Mouse (Mus musculus) mouse embryonic stem cell (cell line): ENCODE results near the gene 4930539E08Rik.

Experiments used
- in situ Hi-C, 2 experiments: fragments of 300-500 bp; cut with MboI; formaldehyde crosslinking; loops; 1 replicate in 1 of 2; 3 replicates in 1 of 2; pipeline ENCODE4 v1.14.3; 2019 to 2020; ENCODE audit warnings: low sequenced_read_pairs in 2 of 2, low pct_unique_long_range_greater_than_20kb in 1 of 2, mixed read lengths in 1 of 2; ENCODE audit not compliant: unreplicated experiment in 1 of 2

The 4930539E08Rik gene

DNA sequence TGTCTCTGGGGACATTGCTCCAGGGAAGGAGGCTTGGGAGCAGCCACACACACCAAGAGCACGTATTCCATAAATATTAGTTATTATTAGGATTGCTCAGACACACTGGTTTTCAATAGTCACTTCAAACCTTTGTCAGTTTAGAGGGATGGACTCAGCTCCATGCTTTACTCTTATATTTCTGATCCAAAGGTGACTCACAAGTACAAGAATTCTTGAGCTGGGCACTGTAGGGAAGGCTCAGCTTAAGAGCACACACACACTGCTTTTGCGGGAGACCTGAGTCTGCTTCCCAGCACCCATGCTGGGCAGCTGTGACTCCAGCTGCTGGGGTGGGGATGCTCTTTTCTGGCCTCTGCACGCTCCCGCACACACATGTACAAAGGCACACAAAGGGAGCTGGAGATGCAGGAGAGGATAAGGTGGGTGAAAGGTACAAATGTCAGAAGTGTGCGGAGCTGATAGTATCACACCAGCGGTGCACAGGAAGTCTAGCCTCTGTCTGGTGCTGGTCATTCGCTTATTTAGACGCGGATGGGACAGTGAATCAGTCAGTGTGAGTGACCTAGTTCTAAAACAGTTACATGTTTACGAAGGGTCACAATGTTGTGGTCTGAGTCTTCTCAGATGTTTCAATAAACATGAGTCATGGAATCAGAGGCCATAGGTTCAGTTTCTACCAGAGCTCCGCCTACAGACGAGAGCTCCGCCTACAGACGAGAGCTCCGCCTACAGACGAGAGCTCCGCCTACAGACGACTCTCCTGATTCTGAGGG, 16.5 kb upstream of the 4930539E08Rik start:
- in situ Hi-C loops = no loop called here

DNA sequence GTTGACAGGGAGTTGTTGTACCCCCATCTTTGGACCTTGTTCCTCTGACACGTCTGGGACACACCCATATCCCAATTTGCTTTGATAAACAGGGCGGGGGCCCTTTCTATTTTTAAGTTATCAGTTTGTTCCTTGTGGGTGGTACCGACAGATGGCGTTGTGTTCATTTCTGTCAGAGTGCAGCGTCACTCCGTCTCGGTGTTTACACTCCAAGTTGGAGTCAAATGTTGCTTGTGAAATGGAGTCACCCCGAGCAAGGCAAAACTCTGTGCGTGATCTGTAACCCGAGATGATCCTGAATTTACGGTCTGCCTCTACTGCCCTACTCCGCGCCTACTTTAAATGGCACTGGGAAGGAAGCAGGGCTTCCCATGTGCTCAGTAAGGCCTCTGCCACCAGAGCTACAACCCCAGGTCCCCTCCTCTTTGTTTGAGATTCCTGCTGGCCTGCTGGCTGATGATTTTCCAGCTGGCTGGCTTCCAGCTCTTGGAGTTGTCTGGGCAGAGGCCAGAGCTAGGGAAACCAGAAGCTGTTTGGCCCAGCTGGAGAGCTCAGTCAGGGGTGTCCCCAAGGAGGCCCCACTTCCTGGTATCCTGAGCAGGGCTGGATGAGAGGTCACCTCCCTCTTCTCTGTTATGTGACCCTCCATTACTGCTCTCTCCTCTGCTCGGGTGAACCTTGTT, 15.4 kb upstream of the 4930539E08Rik start:
- in situ Hi-C loops = no loop called here

- in situ Hi-C loops = no loop called here
These were observed 14.2 kb upstream of the 4930539E08Rik start for GRCm38 (mm10) chr17:28929369-28929768.

DNA sequence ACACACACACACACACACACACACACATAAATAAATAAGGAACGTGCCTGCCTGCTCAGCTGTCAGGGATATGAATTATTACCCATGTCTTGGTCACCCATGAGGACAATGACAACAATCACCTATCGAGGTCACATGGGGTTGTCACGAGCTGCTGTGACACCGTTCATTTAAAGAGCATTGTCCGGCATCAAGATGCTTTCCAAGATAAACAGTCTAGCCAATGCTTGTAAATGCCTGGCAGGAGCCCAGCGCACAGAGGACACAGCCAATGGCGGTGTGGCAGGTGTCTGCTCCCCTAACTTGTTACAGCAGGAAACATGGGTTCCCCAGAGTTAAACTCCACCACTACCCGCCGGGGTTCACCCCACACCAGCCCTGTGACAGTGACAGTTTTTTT, 12.9 kb upstream of the 4930539E08Rik start:
- in situ Hi-C loops = no loop called here

DNA sequence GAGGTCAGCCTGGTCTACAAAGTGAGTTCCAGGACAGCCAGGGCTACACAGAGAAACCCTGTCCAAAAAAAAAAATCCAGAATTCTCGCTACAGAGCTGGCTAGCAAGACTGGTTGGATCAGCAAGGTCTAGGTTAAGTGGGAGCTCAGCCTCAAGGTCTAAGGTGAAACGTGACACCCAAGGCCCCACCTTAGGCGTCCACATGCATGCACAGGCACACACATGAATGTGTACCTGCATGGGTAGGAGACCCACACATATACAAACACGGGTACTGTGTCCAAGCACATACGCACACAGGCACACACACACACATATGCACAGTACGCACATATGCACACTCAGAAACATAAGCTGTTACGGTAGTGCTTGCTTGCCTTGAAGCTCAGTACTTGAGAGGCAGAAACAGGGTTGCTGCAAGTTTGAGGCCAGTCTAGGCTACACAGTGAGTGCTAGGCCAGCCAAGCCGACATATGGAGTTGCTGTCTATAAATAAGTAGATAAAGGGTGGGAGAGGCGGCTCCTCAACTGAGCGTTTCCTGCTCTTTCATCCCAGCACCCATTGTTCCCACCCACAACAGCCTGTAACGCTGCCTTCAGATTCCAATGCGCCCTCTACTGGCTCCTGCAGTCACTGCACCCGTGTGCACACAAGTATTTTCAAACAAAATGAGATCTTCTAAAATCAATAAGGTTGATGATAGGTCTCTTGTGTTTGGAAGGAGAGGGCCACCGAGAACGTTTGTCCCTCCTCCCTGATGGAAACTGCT, 11.9 kb upstream of the 4930539E08Rik start:
- in situ Hi-C loops = no loop called here

DNA sequence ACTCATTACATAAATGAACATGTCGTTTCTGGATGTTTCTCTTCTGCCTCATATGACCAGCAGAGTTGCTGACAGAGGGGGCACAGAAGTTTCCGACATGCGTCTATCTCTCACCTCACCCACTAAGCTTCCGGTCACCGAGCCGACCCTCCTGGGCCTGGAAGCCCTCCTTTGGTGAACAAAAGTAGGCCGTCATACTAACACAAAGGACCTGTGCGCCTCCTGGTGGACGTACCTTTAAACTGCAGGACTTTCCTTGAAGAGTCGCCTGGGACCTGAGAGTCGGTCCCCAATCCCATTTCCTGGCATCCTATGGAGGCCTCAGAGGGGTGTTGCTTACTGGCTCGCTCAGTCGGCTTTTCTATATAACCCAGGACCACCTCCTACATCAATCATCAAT, 11.3 kb upstream of the 4930539E08Rik start:
- in situ Hi-C loops = no loop called here

DNA sequence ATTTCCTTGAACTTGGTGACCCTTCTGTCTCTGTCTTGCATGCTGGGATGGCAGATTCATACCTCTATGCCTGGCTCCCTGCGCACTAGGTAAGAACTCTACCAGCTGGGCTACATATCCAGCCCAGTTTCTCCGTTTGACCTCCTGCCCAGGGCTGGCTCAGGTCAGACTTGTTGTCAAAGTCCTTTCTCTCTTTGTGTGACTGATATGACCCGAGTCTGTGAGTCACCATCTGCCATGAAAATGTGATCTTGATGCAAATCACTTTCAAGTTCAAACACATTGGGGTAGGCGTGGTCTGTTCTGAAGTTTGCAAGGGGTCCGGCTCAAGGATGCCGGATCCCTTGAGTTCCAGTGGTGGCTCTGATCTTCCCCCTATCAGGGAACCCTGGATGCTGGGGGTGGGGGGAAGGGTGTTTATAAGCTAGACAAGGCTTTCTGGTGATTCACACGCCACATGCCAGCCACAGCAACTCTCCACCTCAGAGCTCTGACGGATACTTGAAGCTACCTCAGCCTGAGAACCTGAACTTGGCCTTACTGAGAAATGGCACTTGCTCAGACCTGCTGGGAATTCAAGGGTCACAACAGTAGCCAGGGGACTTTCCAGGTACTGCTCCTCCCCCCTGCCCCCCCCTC, 10.0 kb upstream of the 4930539E08Rik start:
- in situ Hi-C loops = no loop called here

- in situ Hi-C loops = no loop called here
These were observed 7.0 kb upstream of the 4930539E08Rik start for GRCm38 (mm10) chr17:28922096-28922495.

DNA sequence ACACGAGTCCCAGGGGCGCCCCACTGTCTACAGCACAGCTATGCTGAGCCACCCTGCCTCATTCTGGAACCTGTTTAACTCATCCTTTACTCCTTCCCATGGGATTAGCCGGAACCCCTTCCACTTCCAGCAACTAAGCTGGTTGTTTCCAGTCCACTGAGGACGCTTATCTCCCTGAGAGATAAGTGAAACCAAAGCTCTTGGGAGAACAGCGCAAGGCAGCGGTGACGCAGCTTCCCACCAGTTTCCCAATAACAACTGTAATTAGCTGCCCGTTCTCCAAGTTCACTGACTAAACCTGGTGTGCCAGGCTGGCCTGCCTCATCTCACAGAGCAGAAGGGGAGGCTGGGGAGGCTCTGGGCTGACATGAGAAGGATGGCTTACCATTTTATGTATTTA, 6.0 kb upstream of the 4930539E08Rik start:
- in situ Hi-C loops = no loop called here

DNA sequence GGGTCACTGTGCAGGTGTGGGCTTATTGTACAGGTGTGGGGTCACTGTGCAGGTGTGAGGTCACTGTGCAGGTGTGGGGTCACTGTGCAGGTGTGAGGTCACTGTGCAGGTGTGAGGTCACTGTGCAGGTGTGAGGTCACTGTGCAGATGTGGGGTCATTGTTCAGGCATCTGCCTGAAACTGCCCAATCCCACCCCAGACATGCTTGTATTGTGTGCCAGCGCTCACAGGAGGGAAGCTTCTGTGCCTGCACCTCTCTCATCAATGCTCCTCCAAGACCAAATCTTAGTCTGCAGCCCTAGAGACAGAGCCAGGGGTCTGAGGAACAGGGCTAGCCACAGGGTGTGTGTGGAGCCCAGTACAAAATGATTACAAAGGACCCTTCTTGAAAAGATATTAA, 1.4 kb upstream of the 4930539E08Rik start:
- in situ Hi-C loops = no loop called here

DNA sequence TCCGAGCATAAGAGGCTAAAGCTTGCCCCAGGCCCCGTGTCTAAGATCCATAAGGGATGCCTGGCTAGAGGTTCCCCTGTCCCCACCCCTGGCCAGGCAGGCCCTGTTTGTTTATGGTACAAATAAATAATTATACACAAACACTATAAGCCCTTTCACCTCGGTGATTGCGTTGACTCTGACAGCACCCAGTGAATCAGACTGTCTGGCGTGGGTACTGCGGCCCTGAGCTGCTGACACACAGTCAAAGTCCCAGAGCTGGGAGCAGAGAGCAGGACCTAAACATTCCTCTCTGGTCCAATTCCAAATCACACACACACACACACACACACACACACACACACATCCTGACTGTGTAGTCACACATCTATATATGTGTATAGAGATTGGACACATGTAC, 1.2 kb downstream of the 4930539E08Rik start:
- in situ Hi-C loops = no loop called here

- in situ Hi-C loops = no loop called here
These were observed 1.9 kb downstream of the 4930539E08Rik start for GRCm38 (mm10) chr17:28913200-28913599.

DNA sequence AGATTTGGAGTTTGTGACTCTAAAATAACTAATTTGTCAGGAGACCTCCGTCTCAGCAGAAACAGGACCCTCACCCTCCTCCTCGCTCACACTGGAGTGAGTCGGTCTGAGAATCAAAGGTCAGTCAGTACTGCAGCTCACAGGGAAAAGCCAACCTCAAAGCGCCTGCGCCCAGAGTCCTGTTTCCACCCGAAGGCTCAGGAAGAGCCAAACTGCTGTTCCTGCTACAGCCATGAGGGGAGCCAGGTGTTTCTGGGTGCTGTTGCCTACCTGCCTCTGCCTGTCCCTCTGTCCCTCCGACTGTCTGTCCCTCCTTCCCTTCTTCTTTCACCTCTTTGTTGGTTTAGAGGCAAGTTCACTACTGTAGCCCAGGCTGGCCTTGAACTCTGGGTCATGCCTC, 5.0 kb downstream of the 4930539E08Rik start:
- in situ Hi-C loops = no loop called here

- in situ Hi-C loops = no loop called here
These were observed 5.7 kb downstream of the 4930539E08Rik start for GRCm38 (mm10) chr17:28909252-28909941.

- in situ Hi-C loops = no loop called here
These were observed 7.2 kb downstream of the 4930539E08Rik start for GRCm38 (mm10) chr17:28907959-28908358.

GRCm38 (mm10) chr17:28905377-28905916, 9.7 kb downstream of the 4930539E08Rik start:
- in situ Hi-C loops = no loop called here

DNA sequence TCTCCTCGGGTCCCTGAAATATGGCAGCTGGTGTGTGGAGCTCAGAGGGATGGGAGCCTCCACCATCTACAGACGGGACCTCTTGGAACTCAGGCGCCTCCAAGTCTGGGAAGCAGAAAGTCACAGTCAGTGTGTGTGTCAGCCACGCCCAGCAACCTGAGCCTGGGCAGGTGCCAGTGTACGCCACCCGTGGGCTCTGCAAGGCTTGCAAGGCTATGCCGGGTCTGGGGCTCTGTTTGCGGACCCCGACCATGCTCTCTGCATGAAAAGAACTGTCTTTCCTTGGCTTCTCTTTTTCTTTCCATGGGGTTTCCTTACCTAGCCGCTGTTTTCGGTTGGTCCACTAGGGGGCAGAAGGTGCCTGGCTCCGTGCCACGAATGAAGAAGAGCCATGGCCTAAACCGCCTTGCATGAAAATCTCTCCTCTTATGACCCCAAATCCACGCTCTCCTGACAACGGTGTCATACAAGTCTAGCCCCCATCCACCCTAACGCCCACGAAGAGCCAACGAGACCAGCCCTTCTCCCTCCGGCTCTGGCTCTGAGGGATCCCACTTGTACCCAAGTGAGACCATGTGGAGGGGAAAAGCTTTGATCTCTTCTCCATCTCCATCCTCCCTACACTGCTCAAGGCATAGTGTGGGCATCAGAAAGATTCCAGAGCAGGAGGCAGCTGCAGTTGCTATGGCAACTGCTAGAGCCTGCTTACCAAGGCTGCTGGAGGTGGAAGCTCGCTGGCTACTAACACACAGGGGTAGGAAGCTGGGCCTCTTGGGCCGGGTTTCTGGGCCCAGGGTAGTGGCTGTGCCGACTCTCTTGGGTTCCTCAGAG, 10.4 kb downstream of the 4930539E08Rik start:
- in situ Hi-C loops = no loop called here
